Mouse (Mus musculus) spleen, postnatal 4 days (tissue): Measurements from ENCODE around the gene Arid5b.
A peak's percentile ranks its signal among the peaks of the same experiment; 100 is the strongest.

Experiments used
- DNase-seq, 2 experiments: peaks; one replicate each; pipeline ENCODE4 v3.0.0; 2022; ENCODE audit warnings: low spot score in 2 of 2

Gene Arid5b

GRCm38 (mm10) chr10:68278632-68279361, at the start of gene Arid5b:
Gene Arid5b, minus strand, starts transcription at chr10:68278740.
- DNase-seq, result peak in 1 of 2 experiments; percentile 69

DNA sequence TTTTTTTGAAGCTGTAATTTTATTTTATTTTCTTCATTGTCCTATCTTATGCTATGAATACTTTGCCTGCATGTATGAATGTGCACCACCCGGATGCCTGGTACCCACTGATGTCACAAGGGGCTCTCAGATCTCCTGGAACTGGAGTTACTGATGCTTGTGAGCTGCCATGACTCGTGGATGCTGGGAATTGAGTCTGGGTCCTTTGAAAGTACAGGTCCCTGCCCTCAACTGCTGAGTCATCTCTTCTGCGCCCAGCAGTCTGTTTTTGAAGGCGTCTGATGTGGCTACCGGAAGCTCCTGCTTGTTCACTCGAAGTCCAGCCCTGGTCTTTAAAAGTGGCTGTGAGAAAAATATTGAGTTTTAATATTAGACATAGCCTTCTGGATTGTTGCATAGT, 46.8 kb upstream of the Arid5b start:
- DNase-seq, result no peak

GRCm38 (mm10) chr10:68324061-68324460, 45.5 kb upstream of the Arid5b start:
- no peak for DNase-seq

- DNase-seq, result no peak
These were observed 44.6 kb upstream of the Arid5b start for GRCm38 (mm10) chr10:68323167-68323566.

DNA sequence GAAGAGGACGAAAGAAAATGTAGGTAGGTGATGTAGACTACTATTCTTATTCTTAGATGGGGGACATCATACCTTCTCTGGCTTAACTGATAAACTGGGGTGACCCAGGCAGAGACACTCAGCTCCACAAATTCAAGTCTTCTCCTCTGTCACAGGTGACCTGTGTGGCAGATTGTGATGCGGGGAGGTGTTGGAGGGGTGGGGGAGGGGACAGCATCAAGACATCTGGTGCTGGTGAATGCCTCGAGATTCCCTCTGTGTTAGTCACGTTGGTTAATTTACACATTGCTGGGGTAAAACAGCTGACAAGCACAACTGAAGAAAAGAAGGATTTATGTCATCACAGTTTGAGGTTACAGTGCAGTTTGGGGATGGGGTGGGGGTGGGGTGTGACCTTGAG, 42.4 kb upstream of the Arid5b start:
- DNase-seq, result no peak

- DNase-seq, result no peak
These were observed 42.0 kb upstream of the Arid5b start for GRCm38 (mm10) chr10:68320496-68320895.

GRCm38 (mm10) chr10:68319438-68319837, 40.9 kb upstream of the Arid5b start:
- no peak for DNase-seq

GRCm38 (mm10) chr10:68318438-68318979, 40.0 kb upstream of the Arid5b start:
- DNase-seq, result no peak

GRCm38 (mm10) chr10:68312734-68313133, 34.2 kb upstream of the Arid5b start:
- no peak for DNase-seq

DNA sequence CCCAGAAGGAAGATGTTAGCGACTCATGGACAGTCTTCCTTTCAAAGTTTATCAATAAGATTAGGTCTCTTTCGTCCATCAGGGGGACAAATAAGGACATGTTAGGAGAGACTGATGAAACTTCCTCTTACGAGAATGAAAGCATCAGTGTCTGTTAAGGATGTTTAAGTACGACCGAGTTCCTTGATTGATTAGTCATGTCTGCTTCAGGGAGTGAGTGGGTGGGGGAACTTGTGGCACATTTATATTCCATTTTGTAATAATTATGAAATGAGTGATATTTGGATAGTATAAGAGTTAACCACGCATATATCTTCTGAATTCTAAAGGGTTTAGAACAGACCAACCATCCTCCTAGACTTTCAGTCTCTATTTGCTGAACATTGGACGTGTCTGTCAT, 22.5 kb upstream of the Arid5b start:
- no peak for DNase-seq

DNA sequence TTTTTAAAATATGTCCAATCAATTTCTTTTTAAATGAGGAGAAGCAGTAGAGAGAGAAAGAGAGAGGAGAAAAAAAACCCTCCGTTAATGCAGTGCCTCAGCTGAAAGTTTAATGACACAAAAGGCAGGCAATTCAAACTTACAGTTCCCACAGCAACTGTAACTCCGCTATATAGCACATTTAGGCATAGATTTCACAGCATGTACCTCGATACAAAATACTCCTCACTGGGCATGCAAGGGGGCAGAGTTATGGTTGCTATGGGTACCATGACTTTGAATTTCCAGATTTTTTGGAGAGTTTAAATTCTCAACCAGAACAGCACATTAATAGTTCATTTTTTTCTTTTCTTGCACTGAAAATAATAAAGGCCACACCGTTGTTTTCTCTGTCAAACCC, 10.9 kb upstream of the Arid5b start:
- DNase-seq, result no peak

DNA sequence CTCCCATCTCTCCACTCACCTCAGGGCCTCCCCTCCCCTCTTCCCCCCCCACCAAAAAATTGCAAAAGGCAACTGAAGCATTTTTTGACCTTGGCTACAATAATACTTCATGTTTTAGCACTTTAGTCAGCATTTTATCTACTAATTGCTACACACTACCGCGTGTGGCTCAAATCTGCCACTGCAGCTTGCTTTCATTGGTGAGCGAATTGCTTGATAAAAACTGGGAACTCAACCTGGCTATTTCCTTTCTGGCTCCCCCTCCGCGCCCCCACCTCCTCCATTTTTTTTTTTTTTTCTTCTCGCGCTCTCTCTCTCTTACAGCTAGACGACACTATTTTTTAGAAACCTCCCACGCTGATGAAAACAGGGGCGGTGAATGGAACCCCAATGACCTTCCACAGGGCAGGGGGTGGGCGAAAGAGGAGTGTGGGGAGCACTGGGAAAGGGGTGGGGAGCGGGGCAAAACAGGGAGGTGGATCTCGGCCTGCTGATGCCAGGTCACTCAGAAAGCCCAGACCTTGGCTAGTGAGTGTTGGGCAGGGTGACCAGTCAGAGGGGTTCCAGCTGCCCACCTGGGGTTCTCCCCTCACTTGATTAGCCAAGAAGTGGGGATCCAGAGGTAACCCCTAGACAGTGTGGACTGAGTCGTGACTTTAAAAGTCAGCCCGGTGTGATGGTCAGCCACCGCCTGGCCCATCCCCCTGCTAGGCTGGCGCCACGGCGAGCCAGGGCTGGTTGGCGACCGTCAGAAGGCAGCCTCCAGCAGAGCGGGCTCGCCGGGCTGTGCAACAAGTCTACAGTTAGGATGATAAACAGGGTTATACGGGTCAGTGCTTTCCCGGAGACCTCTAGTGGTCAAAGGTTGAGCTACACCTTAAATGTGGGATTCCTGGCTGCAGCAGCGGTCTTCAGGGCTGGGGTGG, 4.2 kb upstream of the Arid5b start:
- DNase-seq, result peak; percentile 73 to 86

GRCm38 (mm10) chr10:68281775-68282106, 3.2 kb upstream of the Arid5b start:
- no peak for DNase-seq

DNA sequence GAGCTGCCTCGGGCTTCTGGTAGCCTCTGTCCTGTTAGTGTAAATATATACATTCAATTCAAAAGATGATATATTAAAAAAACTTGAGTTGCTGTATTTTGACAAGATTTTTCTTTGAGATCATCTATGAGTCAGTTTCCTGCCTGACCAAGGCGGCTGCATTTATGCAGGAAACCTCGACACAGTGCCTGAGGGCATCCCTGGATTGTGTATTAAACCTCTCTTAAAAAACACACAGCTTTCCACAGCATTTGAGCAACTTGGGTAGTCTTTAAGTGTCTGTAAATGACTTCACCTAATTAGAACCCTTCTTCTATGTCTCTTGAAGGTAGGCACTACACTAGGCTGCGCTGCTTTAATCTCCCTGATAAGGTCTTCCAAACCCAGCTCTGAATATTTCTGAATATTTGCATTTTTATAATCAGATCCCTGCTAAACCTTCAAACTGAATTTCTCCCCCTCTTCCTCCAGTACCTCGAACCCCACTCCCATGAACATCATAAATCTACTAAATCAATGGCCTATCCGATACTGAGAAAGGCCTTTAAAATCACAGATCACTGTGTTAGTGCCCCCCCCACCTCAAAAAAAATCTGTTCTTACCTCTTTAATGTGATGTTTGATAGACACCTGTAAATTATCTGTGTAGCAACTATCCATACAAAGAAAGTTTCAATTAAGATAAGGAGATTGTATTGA, 2.7 kb upstream of the Arid5b start:
- no peak for DNase-seq

GRCm38 (mm10) chr10:68279516-68280501, 1.3 kb upstream of the Arid5b start:
- DNase-seq, result peak; percentile 66 to 81

GRCm38 (mm10) chr10:68277671-68278151, 829 bp downstream of the Arid5b start:
- DNase-seq, result peak in 1 of 2 experiments; percentile 18

DNA sequence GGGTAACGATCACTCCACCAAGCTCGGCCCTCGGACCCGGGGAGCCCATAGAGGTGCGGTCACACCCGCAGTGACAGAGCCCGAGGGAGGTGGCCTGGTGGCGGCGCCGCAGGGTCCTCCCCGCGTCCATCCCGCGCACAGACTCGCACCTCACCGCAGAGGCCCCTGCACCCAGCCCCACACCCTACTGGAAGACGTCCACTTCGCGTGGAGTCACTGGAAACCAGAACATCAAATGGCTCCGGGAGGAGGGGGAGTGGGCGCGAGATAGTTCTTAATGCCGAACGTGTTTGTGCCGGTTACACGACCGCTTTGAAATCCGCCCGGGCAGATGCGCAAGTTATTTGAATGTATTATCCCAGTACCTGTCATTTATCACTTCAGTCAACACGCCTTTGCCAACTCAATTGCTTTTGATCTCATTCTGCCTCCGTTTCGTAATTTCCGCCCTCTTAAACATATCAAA, 1.5 kb downstream of the Arid5b start:
- peak; percentile 20 to 75 for DNase-seq

DNA sequence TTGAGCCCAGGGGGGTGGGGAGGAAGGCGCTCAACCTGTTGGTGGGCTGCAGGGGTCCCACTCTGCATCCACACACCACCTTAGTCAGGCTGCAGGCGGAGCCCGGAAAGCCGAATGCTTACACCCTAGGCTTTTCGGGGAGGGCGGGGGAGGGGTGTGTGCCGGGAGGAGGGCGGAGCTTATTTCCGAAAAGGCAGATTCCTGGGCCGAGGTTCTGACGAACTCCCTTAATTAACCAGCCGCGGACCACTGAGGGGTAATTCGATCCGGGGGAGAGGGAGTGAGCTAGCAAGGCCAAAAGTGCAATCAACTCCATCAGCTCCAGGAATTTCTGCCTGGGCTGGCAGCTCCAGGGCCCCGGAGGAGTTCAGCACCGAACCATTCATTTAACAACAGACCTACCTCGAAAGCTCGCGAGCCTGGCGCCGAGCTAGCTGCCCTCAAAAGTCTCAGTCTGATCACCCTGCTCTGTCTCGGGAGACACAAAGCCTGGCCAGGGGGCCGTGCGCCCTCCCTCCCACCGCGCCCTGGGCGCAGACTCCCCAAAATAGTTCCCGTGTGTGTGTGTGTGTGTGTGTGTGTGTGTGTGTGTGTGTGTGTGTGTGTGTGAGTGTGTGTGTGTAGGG, 2.1 kb downstream of the Arid5b start:
- peak; percentile 55 to 78 for DNase-seq

- no peak for DNase-seq
These were observed 3.4 kb downstream of the Arid5b start for GRCm38 (mm10) chr10:68274900-68275760.
